Mouse (Mus musculus): ENCODE results near the gene Ski. TPM values are rescaled to one million over a fixed set of nuclear protein-coding genes. Genes with fewer than 3 reads are reported as not detected.

Gene Ski
- polyA plus RNA-seq, 1 experiment from 2014 or later: 24.4 TPM

GRCm38 (mm10) chr4:155173822-155174785, 48.3 kb downstream of the Ski start:
- peak; percentile 5; the same call in 1 of the 2 replicates for ATAC-seq (ENCODE audit: insufficient number of reproducible peaks, low FRiP score, low TSS enrichment, low read depth)
- WGBS: 7% methylated on average over 17 of the region's 17 CpGs
- H3K27ac ChIP-seq (replicated peaks): peak overlapping the region; percentile 95
- H3K36me3 ChIP-seq: peaks cover 5% of the 10 kb centered on the region; the same call in 1 of the 2 replicates
- H3K4me3 ChIP-seq (replicated peaks): peak overlapping the region; percentile 13
- 0 out of 2 replicates have a peak overlapping the region, but pooled peaks have one; percentile 6 for H3K9ac ChIP-seq
- H3K9me3 ChIP-seq (replicated peaks): no peaks in the 10 kb centered on the region
- peaks cover 94% of the 10 kb centered on the region for H3K4me1 ChIP-seq
- H3K27me3 ChIP-seq: no peaks in the 10 kb centered on the region
- peak overlapping the region; percentile 36 for H3K4me2 ChIP-seq (replicated peaks)

GRCm38 (mm10) chr4:155172909-155173821, 49.2 kb downstream of the Ski start:
- peak overlapping the region; percentile 36 for H3K4me2 ChIP-seq (replicated peaks)
- H3K4me3 ChIP-seq (replicated peaks): peak overlapping the region; percentile 13
- H3K27me3 ChIP-seq: no peaks in the 10 kb centered on the region
- peak overlapping the region; percentile 95 for H3K27ac ChIP-seq (replicated peaks)
- H3K36me3 ChIP-seq: peaks cover 5% of the 10 kb centered on the region; the same call in 1 of the 2 replicates
- peaks cover 93% of the 10 kb centered on the region for H3K4me1 ChIP-seq
- no peaks in the 10 kb centered on the region for H3K9me3 ChIP-seq (replicated peaks)
- 10% methylated on average over 21 of the region's 21 CpGs for WGBS
- H3K9ac ChIP-seq: peak overlapping the region; percentile 6; the same call in 1 of the 2 replicates
- ATAC-seq (ENCODE audit: insufficient number of reproducible peaks, low FRiP score, low TSS enrichment, low read depth): peak; percentile 89

GRCm38 (mm10) chr4:155171961-155172533, 50.3 kb downstream of the Ski start:
- WGBS: 73% methylated on average over 5 of the region's 5 CpGs
- no peak overlapping the region for H3K9ac ChIP-seq

DNA sequence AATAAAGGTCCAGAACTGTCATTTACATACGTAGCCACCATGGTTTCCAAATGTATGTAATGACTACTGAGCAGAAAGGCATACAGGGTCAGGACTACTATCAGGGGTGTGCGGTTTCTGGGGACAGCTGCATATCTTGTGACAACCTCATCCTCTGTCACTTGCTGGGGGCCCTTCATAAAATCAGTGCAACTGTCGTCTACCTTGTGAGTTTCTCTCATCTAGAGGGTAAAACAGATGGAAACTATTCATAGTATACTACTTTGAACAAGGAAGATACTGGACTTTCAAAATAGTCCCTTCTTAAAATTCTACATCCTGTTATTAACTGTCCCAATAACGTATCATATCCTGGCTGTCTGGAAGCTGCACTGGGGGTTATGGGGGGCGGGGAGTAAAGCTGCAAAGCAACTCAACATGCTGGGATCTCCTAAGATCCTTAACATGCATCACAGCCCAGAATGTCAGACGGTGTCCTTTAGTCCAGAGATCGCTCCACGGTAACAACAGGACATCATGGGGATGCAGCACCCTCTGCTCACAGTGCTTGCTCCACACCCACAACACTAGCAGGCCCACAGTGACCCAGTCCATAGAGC, 51.7 kb downstream of the Ski start:
- no peak overlapping the region for H3K4me2 ChIP-seq (replicated peaks)
- no peaks in the 10 kb centered on the region for H3K27me3 ChIP-seq
- 69% methylated on average over 8 of the region's 8 CpGs for WGBS
- peaks cover 88% of the 10 kb centered on the region for H3K4me1 ChIP-seq
- ATAC-seq (ENCODE audit: insufficient number of reproducible peaks, low FRiP score, low TSS enrichment, low read depth): no peak
- no peak overlapping the region for H3K9ac ChIP-seq
- H3K9me3 ChIP-seq (replicated peaks): no peaks in the 10 kb centered on the region
- H3K4me3 ChIP-seq (replicated peaks): no peak overlapping the region
- 0 out of 2 replicates have a peak overlapping the region, but pooled peaks have one; percentile 31 for H3K27ac ChIP-seq (replicated peaks)
- peaks cover 3% of the 10 kb centered on the region; the same call in 1 of the 2 replicates for H3K36me3 ChIP-seq

More at GRCm38 (mm10) chr4:155171961-155172533, 50.3 kb downstream of the Ski start:
- no peak overlapping the region for H3K4me3 ChIP-seq (replicated peaks)
- peak overlapping the region; percentile 95 for H3K27ac ChIP-seq (replicated peaks)
- peaks cover 88% of the 10 kb centered on the region for H3K4me1 ChIP-seq
- no peaks in the 10 kb centered on the region for H3K9me3 ChIP-seq (replicated peaks)
- no peaks in the 10 kb centered on the region for H3K27me3 ChIP-seq
- no peak for ATAC-seq (ENCODE audit: insufficient number of reproducible peaks, low FRiP score, low TSS enrichment, low read depth)
- peaks cover 5% of the 10 kb centered on the region; the same call in 1 of the 2 replicates for H3K36me3 ChIP-seq
- no peak overlapping the region for H3K4me2 ChIP-seq (replicated peaks)

DNA sequence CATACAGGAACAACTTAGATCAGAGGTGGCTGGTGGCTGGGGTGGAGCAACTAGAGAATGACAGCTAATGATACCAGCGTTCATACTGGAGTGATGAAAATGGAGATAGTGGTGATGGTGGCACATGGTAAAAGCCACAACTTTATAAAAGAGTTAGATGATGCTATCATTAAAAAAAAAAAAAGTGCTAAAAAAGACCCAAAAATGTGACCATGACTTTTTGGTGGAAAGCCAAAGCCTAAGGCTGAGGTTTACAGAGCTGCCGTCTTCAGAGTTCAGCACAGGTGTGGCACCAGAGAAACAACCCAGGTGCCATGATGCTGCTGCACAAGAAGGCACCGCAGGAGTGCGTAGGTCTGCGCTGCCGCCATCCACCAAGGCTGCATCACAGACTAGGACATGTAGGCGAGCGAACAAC, 53.5 kb downstream of the Ski start:
- 83% methylated on average over 8 of the region's 8 CpGs for WGBS
- Histone ChIP-seq H3K9ac (no peak overlapping the region), H3K27me3 (no peaks in the 10 kb centered on the region), H3K36me3 (no peaks in the 10 kb centered on the region), H3K4me1 (peaks cover 82% of the 10 kb centered on the region), H3K27ac (replicated peaks) (no peak overlapping the region), H3K4me3 (replicated peaks) (no peak overlapping the region), H3K4me2 (replicated peaks) (no peak overlapping the region), H3K9me3 (replicated peaks) (no peaks in the 10 kb centered on the region)
- no peak for ATAC-seq (ENCODE audit: insufficient number of reproducible peaks, low FRiP score, low TSS enrichment, low read depth)

DNA sequence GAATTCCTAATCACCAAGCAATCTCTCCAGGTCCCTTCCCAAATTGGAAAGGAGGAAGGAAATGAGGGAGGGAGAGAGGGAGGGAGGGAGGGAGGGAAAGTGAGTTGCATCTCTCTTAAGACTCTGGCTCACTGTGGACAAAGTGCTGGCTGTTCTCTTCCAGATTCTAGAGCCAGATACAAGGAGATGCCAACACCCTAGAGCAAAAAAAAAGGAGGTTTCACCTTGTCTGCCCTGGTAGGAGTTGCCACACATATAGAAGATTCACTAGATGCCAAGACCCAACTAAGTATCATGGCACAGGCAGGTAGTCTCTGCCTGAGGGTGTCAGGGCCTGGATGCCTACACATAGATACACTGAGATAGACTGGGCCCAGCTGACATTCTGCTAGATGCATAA, 56.5 kb downstream of the Ski start:
- no peak overlapping the region for H3K4me3 ChIP-seq (replicated peaks)
- H3K9ac ChIP-seq: no peak overlapping the region
- no peak overlapping the region for H3K27ac ChIP-seq (replicated peaks)
- no peak for ATAC-seq (ENCODE audit: insufficient number of reproducible peaks, low FRiP score, low TSS enrichment, low read depth)
- H3K27me3 ChIP-seq: no peaks in the 10 kb centered on the region
- peaks cover 82% of the 10 kb centered on the region for H3K4me1 ChIP-seq
- H3K36me3 ChIP-seq: no peaks in the 10 kb centered on the region
- H3K9me3 ChIP-seq (replicated peaks): no peaks in the 10 kb centered on the region
- H3K4me2 ChIP-seq (replicated peaks): no peak overlapping the region

DNA sequence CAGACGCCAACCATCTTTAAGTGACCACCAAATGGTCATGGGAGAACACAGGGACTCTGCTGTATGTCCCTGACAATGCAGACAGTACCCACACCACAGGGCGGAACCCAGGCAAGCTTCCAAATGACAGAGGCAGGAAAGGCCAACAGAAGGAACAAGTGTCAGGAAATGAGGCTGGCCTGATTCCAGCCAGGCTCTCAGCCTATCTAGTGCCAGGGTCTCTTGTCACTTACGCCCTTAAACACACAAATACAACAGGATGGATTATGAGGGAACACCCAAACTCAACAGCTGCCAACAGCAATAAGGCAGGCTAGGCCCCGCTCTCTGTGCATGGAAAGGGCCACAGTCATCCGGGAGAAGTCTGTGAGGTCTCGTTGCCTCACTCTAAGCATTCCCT, 57.8 kb downstream of the Ski start:
- peak; percentile 49 for ATAC-seq (ENCODE audit: insufficient number of reproducible peaks, low FRiP score, low TSS enrichment, low read depth)
- 75% methylated on average over 6 of the region's 6 CpGs for WGBS
- H3K27me3 ChIP-seq: no peaks in the 10 kb centered on the region
- peak overlapping the region; percentile 48; the same call in 1 of the 2 replicates for H3K27ac ChIP-seq (replicated peaks)
- no peak overlapping the region for H3K4me3 ChIP-seq (replicated peaks)
- no peaks in the 10 kb centered on the region for H3K9me3 ChIP-seq (replicated peaks)
- peaks cover 76% of the 10 kb centered on the region for H3K4me1 ChIP-seq
- no peak overlapping the region for H3K9ac ChIP-seq
- no peak overlapping the region for H3K4me2 ChIP-seq (replicated peaks)
- H3K36me3 ChIP-seq: peaks cover 7% of the 10 kb centered on the region

DNA sequence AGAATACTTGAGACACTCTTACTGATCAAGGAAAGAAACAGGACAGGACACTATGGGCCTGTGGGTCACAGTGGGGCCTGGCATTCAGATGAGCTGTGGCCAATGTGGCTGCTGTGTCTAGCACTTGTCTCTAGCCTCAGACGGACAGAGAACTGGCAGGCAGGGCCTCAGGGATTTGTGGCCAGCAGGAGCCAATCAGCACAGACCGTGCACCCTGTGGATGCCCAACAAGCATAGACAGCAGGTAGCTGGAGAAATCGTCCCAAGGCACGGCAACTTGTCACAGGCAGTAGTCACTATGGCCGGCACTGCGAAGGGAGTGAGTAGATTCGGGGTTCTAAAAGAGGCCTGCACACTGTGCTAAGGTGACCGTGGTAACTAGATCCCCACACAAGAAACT, 58.7 kb downstream of the Ski start:
- Histone ChIP-seq H3K27ac (replicated peaks) (peak overlapping the region; percentile 39; the same call in 1 of the 2 replicates), H3K9ac (no peak overlapping the region), H3K4me1 (peaks cover 72% of the 10 kb centered on the region), H3K4me2 (replicated peaks) (no peak overlapping the region), H3K9me3 (replicated peaks) (no peaks in the 10 kb centered on the region), H3K36me3 (peaks cover 15% of the 10 kb centered on the region), H3K4me3 (replicated peaks) (no peak overlapping the region), H3K27me3 (no peaks in the 10 kb centered on the region)
- ATAC-seq (ENCODE audit: insufficient number of reproducible peaks, low FRiP score, low TSS enrichment, low read depth): 0 out of 2 replicates have a peak, but pooled peaks have one; percentile 5
- WGBS: 49% methylated on average over 8 of the region's 8 CpGs

GRCm38 (mm10) chr4:155163320-155163651, 59.1 kb downstream of the Ski start:
- WGBS: 54% methylated on average over 4 of the region's 4 CpGs
- Histone ChIP-seq H3K9me3 (replicated peaks) (no peaks in the 10 kb centered on the region), H3K9ac (no peak overlapping the region), H3K4me3 (replicated peaks) (no peak overlapping the region), H3K27me3 (no peaks in the 10 kb centered on the region), H3K27ac (replicated peaks) (no peak overlapping the region), H3K36me3 (peaks cover 19% of the 10 kb centered on the region), H3K4me1 (peaks cover 68% of the 10 kb centered on the region), H3K4me2 (replicated peaks) (no peak overlapping the region)
- peak; percentile 5; the same call in 1 of the 2 replicates for ATAC-seq (ENCODE audit: insufficient number of reproducible peaks, low FRiP score, low TSS enrichment, low read depth)

DNA sequence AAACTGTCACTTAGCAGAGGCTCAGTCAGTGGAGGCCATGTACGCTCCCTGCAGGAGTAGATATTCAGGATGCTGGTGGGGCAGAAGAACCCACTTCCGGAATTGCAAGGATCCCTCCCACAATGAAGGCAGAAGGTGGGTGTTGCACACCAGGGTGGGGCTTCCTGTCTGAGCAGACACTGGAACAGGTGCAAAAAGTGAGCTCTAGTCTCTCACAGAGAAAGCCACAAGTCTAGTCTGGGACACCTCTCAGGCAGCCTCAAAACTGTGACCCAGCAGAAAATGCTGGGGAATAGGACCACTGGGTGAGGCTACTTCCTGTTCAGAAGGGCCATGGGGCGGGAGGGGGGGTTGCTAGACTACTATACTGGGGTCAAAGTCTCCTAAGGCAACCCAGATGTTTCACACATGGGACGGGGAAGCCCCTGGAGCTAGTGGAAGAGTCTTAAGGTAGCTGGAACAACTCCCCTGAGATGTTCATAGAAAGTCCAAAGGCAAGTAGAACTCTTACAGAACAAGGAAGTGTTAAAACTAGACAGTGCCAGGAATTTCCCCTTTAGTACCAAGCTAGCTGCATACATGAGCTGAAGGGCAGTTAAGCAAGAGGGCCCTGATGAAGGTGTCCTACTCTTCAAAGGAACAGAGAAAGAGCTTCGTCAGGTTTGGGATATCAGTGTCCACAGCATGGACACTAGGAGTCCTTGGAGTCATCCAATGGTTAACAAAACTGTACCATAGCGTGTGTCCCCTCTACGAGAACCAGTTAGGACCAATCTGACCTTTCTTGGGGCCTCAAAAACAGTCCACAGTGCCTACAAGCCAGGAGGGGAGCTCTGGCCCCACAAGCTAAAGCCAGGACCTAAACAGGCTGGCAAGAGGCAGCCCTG, 59.7 kb downstream of the Ski start:
- Histone ChIP-seq H3K36me3 (peaks cover 25% of the 10 kb centered on the region), H3K27me3 (no peaks in the 10 kb centered on the region), H3K9ac (no peak overlapping the region), H3K9me3 (replicated peaks) (no peaks in the 10 kb centered on the region), H3K4me2 (replicated peaks) (no peak overlapping the region), H3K4me1 (peaks cover 62% of the 10 kb centered on the region), H3K27ac (replicated peaks) (0 out of 2 replicates have a peak overlapping the region, but pooled peaks have one; percentile 22), H3K4me3 (replicated peaks) (no peak overlapping the region)
- no peak for ATAC-seq (ENCODE audit: insufficient number of reproducible peaks, low FRiP score, low TSS enrichment, low read depth)
- 56% methylated on average over 7 of the region's 7 CpGs for WGBS

Data from embryonic facial prominence, embryonic 15.5 days (tissue).